Mouse (Mus musculus) splenic B cell, adult 2 months (primary cell): ENCODE data around the gene Terb1.
A peak's percentile ranks its signal among the peaks of the same experiment; 100 is the strongest.

Experiments
- DNase-seq: peaks from one replicate; pipeline ENCODE4 v3.0.0-alpha.2; 2011; ENCODE audit warnings: low read depth, low spot score
- H3K27me3 ChIP-seq: 2 replicates; pipeline ENCODE4 v1.6.1; 2012; ENCODE audit warnings: mild to moderate bottlenecking, low read length, moderate library complexity, mixed read lengths; ENCODE audit not compliant: control insufficient read depth, poor library complexity, insufficient read depth, severe bottlenecking
- H3K36me3 ChIP-seq: 2 replicates; pipeline ENCODE4 v1.6.1; 2012; ENCODE audit warnings: mild to moderate bottlenecking, low read length, moderate library complexity, mixed read lengths; ENCODE audit not compliant: control insufficient read depth, poor library complexity, insufficient read depth, severe bottlenecking

The Terb1 gene

GRCm38 (mm10) chr8:104437494-104438135, 72.1 kb downstream of the Terb1 start:
- Histone ChIP-seq H3K36me3 (peaks cover 11% of the 10 kb centered on the region), H3K27me3 (no peaks in the 10 kb centered on the region)
- no peak for DNase-seq

- no peaks in the 10 kb centered on the region for H3K27me3 ChIP-seq
- no peak for DNase-seq
- peaks cover 11% of the 10 kb centered on the region for H3K36me3 ChIP-seq
Observed at GRCm38 (mm10) chr8:104436591-104436990, 73.1 kb downstream of the Terb1 start.

- peak; percentile 80 for DNase-seq
Observed at GRCm38 (mm10) chr8:104436038-104436437, 73.7 kb downstream of the Terb1 start.

GRCm38 (mm10) chr8:104434826-104435354, 74.8 kb downstream of the Terb1 start:
- H3K27me3 ChIP-seq: no peaks in the 10 kb centered on the region
- H3K36me3 ChIP-seq: peaks cover 9% of the 10 kb centered on the region
- DNase-seq: no peak

More at GRCm38 (mm10) chr8:104436038-104436437, 73.7 kb downstream of the Terb1 start:
- H3K36me3 ChIP-seq: peaks cover 11% of the 10 kb centered on the region
- H3K27me3 ChIP-seq: no peaks in the 10 kb centered on the region

GRCm38 (mm10) chr8:104434275-104434674, 75.4 kb downstream of the Terb1 start:
- peak; percentile 25 for DNase-seq
- no peaks in the 10 kb centered on the region for H3K27me3 ChIP-seq
- H3K36me3 ChIP-seq: peaks cover 12% of the 10 kb centered on the region

GRCm38 (mm10) chr8:104433191-104433842, 76.4 kb downstream of the Terb1 start:
- H3K27me3 ChIP-seq: no peaks in the 10 kb centered on the region
- DNase-seq: no peak

GRCm38 (mm10) chr8:104432656-104433055, 77.1 kb downstream of the Terb1 start:
- H3K36me3 ChIP-seq: peaks cover 19% of the 10 kb centered on the region
- no peak for DNase-seq
- H3K27me3 ChIP-seq: no peaks in the 10 kb centered on the region

More at GRCm38 (mm10) chr8:104433191-104433842, 76.4 kb downstream of the Terb1 start:
- peaks cover 16% of the 10 kb centered on the region for H3K36me3 ChIP-seq

- Histone ChIP-seq H3K36me3 (peaks cover 12% of the 10 kb centered on the region), H3K27me3 (no peaks in the 10 kb centered on the region)
- DNase-seq: no peak
Observed at GRCm38 (mm10) chr8:104430230-104430629, 79.5 kb downstream of the Terb1 start.

GRCm38 (mm10) chr8:104427703-104428102, 82.0 kb downstream of the Terb1 start:
- no peak for DNase-seq
- Histone ChIP-seq H3K36me3 (peaks cover 15% of the 10 kb centered on the region), H3K27me3 (no peaks in the 10 kb centered on the region)

GRCm38 (mm10) chr8:104422313-104422712, 87.4 kb downstream of the Terb1 start:
- Histone ChIP-seq H3K36me3 (peaks cover 8% of the 10 kb centered on the region), H3K27me3 (no peaks in the 10 kb centered on the region)
- DNase-seq: no peak

GRCm38 (mm10) chr8:104416022-104416421, 93.7 kb downstream of the Terb1 start:
- Histone ChIP-seq H3K36me3 (no peaks in the 10 kb centered on the region), H3K27me3 (no peaks in the 10 kb centered on the region)
- DNase-seq: no peak

GRCm38 (mm10) chr8:104414204-104414603, 95.5 kb downstream of the Terb1 start:
- Histone ChIP-seq H3K36me3 (no peaks in the 10 kb centered on the region), H3K27me3 (no peaks in the 10 kb centered on the region)
- DNase-seq: no peak

- Histone ChIP-seq H3K36me3 (no peaks in the 10 kb centered on the region), H3K27me3 (no peaks in the 10 kb centered on the region)
- DNase-seq: no peak
Observed at GRCm38 (mm10) chr8:104413770-104414169, 95.9 kb downstream of the Terb1 start.

GRCm38 (mm10) chr8:104412805-104413532, 96.7 kb downstream of the Terb1 start:
- DNase-seq: no peak
- Histone ChIP-seq H3K27me3 (no peaks in the 10 kb centered on the region), H3K36me3 (no peaks in the 10 kb centered on the region)

- no peaks in the 10 kb centered on the region for H3K36me3 ChIP-seq
- DNase-seq: peak; percentile 28
- H3K27me3 ChIP-seq: no peaks in the 10 kb centered on the region
Observed at GRCm38 (mm10) chr8:104411972-104412371, 97.7 kb downstream of the Terb1 start.
